Mouse (Mus musculus) brown adipose tissue, adult 24 weeks (tissue): ENCODE data around the gene Agbl4. TPM values are rescaled to one million over a fixed set of nuclear protein-coding genes. Genes with fewer than 3 reads are reported as not detected.

Experiments
- H3K27ac ChIP-seq: fragments of 200-500 bp; replicated peaks from 2 replicates; pipeline ENCODE4 v1.5.1; 2012; ENCODE audit warnings: low read depth, mild to moderate bottlenecking, low read length
- H3K4me1 ChIP-seq: fragments of 200-500 bp; 2 replicates; pipeline ENCODE4 v1.6.1; 2012; ENCODE audit warnings: low read length, mixed read lengths; ENCODE audit not compliant: control insufficient read depth, insufficient read depth, insufficient read length
- H3K4me3 ChIP-seq: fragments of 200-500 bp; 2 replicates; pipeline ENCODE4 v1.5.1; 2012; ENCODE audit warnings: low read depth, mild to moderate bottlenecking, low read length, moderate library complexity; ENCODE audit not compliant: insufficient read depth
- polyA plus RNA-seq: library from polyadenylated mRNA; stranded (reverse); fragments of >200 nt; gene quantifications from 2 replicates; pipeline ENCODE4 v1.2.4, GENCODE M21; 2012; ENCODE audit not compliant: missing spikeins, insufficient read depth, insufficient read length

The Agbl4 gene
- polyA plus RNA-seq, 1 experiment, result not detected

- Histone ChIP-seq H3K4me3 (no peak overlapping the region), H3K27ac (no peak overlapping the region), H3K4me1 (no peaks in the 10 kb centered on the region)
These were observed 360.5 kb downstream of the Agbl4 start for GRCm38 (mm10) chr4:110757941-110758340.

GRCm38 (mm10) chr4:110788596-110788995 lies 391.1 kb downstream of the Agbl4 start:
- Histone ChIP-seq H3K4me1 (no peaks in the 10 kb centered on the region), H3K4me3 (no peak overlapping the region), H3K27ac (no peak overlapping the region)

DNA sequence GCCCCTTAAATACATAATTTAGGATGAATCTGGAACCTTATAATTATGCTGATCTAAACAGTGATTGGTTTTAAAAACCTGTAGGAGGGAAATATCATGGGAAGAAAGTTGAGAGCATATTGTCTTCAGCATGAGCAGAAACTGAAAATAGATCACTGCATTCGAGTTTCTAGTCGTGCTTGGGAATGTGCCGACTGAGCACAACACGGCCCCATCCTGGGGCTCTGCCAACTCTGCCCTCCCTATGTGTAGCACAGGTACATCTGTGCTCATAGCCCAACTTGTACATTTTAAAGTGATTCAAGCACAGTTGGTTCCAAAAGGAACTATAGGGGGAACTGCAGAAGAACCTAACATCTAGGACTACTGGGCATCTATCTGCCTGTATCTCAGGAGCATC lies 402.4 kb downstream of the Agbl4 start:
- H3K4me3 ChIP-seq, result no peak overlapping the region
- no peak overlapping the region for H3K27ac ChIP-seq
- no peaks in the 10 kb centered on the region for H3K4me1 ChIP-seq

- Histone ChIP-seq H3K27ac (no peak overlapping the region), H3K4me1 (no peaks in the 10 kb centered on the region), H3K4me3 (no peak overlapping the region)
These were observed 413.5 kb downstream of the Agbl4 start for GRCm38 (mm10) chr4:110810947-110811346.

DNA sequence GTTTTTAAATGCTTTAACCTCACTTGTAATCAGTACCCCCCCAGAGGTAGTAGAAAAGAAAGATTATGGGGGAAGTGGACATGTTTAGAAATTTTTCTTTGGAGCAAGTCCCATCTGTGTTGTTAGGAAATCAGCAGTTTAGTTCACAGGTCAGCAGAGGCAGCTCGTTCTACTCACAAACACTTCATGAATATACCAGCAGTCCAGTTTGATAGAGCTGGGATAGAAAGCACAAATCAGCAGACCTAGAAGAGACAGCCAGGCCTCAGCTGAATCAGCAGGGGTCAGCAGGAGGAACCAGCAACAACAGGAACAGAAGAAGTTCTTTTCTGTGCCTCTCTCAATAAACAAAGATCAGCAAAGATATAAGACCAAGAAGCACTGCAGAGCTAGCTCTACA lies 435.3 kb downstream of the Agbl4 start:
- Histone ChIP-seq H3K4me3 (no peak overlapping the region), H3K27ac (no peak overlapping the region), H3K4me1 (no peaks in the 10 kb centered on the region)

- H3K4me3 ChIP-seq, result no peak overlapping the region
- no peak overlapping the region for H3K27ac ChIP-seq
- H3K4me1 ChIP-seq, result no peaks in the 10 kb centered on the region
These were observed 482.4 kb downstream of the Agbl4 start for GRCm38 (mm10) chr4:110879719-110880443.

- no peak overlapping the region for H3K27ac ChIP-seq
- H3K4me1 ChIP-seq, result no peaks in the 10 kb centered on the region
- H3K4me3 ChIP-seq, result no peak overlapping the region
These were observed 518.6 kb downstream of the Agbl4 start for GRCm38 (mm10) chr4:110916061-110916460.

DNA sequence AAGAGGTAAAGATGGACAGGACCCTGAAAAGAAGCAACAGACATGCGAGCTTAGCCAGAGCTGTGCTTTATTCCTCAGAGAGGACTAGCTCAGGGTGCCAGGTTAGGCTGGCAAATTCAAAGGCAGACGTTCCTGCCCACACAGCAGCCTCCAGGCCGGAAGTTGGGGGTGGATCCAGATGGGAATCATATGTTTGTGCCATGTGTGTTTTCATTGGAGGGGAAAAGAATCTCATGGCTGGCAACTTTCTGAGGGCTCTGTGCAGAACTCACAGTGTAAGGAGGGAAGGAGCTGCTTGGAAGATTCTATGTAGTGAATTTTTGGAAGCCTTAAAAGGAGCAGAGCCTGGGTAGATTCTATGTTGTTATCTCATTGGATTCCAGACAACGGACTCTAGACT lies 519.1 kb downstream of the Agbl4 start:
- no peaks in the 10 kb centered on the region for H3K4me1 ChIP-seq
- H3K4me3 ChIP-seq, result no peak overlapping the region
- no peak overlapping the region for H3K27ac ChIP-seq

- no peak overlapping the region for H3K27ac ChIP-seq
- H3K4me1 ChIP-seq, result no peaks in the 10 kb centered on the region
- no peak overlapping the region for H3K4me3 ChIP-seq
These were observed 523.6 kb downstream of the Agbl4 start for GRCm38 (mm10) chr4:110921013-110921412.

DNA sequence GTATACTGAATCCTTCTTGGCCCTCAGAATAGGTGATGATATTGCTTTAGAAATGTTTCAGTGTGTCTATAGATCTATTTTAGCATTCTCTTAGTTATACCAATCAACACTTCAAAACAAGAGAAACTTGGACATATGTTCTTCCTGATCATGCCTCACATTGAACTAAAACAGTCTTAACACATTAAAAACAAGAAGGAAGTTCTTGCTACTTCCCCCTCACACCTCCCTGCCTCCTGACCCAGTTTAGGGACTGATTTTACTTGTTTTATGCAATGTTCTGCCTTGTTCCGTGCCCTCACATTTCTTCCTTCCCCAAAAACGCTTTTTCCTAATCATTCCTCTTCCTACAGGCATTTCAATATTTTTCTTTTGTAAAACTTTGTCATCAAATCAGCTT lies 604.2 kb downstream of the Agbl4 start:
- Histone ChIP-seq H3K4me3 (no peak overlapping the region), H3K4me1 (no peaks in the 10 kb centered on the region), H3K27ac (no peak overlapping the region)

GRCm38 (mm10) chr4:111004719-111005479 lies 607.4 kb downstream of the Agbl4 start:
- H3K27ac ChIP-seq, result no peak overlapping the region
- no peak overlapping the region for H3K4me3 ChIP-seq

GRCm38 (mm10) chr4:111019376-111019775 lies 621.9 kb downstream of the Agbl4 start:
- H3K4me1 ChIP-seq, result no peaks in the 10 kb centered on the region
- no peak overlapping the region for H3K27ac ChIP-seq
- H3K4me3 ChIP-seq, result no peak overlapping the region

More at GRCm38 (mm10) chr4:111004719-111005479, 607.4 kb downstream of the Agbl4 start:
- no peaks in the 10 kb centered on the region for H3K4me1 ChIP-seq

- Histone ChIP-seq H3K4me1 (no peaks in the 10 kb centered on the region), H3K27ac (no peak overlapping the region), H3K4me3 (no peak overlapping the region)
These were observed 669.9 kb downstream of the Agbl4 start for GRCm38 (mm10) chr4:111067330-111067729.

- H3K4me3 ChIP-seq, result no peak overlapping the region
- no peaks in the 10 kb centered on the region for H3K4me1 ChIP-seq
- H3K27ac ChIP-seq, result no peak overlapping the region
These were observed 676.5 kb downstream of the Agbl4 start for GRCm38 (mm10) chr4:111073738-111074497.

DNA sequence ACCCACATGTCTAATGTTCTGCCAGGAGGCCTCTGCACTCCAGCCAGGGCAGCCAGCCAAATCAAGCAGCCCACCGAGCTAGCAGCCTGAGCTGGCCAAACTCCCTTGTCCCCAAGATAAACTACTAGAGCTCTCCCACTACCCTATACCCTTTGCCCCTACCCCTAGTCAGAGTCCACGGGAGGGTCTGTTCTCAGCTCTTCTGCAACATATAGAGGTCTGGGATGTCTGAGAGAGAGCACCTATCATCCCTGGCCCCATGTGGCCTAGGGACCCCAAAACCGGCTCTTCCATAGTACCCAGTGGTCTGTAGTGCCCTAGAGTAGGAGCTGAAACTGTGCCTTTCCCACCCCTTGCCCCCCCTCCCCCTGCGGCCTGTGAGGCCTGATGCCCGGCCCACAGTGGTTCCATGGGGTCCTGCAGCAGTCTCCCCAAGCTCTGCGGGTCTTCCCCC lies 677.3 kb downstream of the Agbl4 start:
- Histone ChIP-seq H3K4me1 (no peaks in the 10 kb centered on the region), H3K4me3 (no peak overlapping the region), H3K27ac (no peak overlapping the region)
